Mouse (Mus musculus) lung, postnatal 0 days (tissue): Measurements from ENCODE around the gene Tssk1. TPM values are rescaled to one million over a fixed set of nuclear protein-coding genes. Genes with fewer than 3 reads are reported as not detected.

ENCODE experiments used
- ATAC-seq: fragments of 200-750 bp; cut with Nextera tagmentation; 2 replicates; pipeline ENCODE4 v1.8.0; 2017; ENCODE audit warnings: moderate library complexity
- DNase-seq: peaks from one replicate; pipeline ENCODE4 v3.0.0-alpha.2; 2016; ENCODE audit warnings: low spot score
- H3K27ac ChIP-seq: fragments of 300-500 bp; sonication (generic); 2 replicates; pipeline ENCODE4 v1.5.1; 2014; ENCODE audit warnings: antibody characterized with exemption, mild to moderate bottlenecking, low read length, mixed read lengths
- H3K27me3 ChIP-seq: fragments of 300-500 bp; sonication (generic); replicated peaks from 2 replicates; pipeline ENCODE4 v1.6.1; 2014; ENCODE audit warnings: low read length, mixed read lengths; ENCODE audit not compliant: insufficient read depth
- H3K36me3 ChIP-seq: fragments of 300-500 bp; sonication (generic); 2 replicates; pipeline ENCODE4 v1.6.1; 2014; ENCODE audit warnings: low read length, mixed read lengths; ENCODE audit not compliant: insufficient read depth
- H3K4me1 ChIP-seq: fragments of 300-500 bp; sonication (generic); 2 replicates; pipeline ENCODE4 v1.6.1; 2014; ENCODE audit warnings: antibody characterized with exemption, low read depth, low read length, mixed read lengths; ENCODE audit not compliant: insufficient read depth
- H3K4me2 ChIP-seq: fragments of 300-500 bp; sonication (generic); replicated peaks from 2 replicates; pipeline ENCODE4 v1.6.1; 2014; ENCODE audit warnings: low read depth, mild to moderate bottlenecking, low read length, moderate library complexity, mixed read lengths
- H3K4me3 ChIP-seq: fragments of 300-500 bp; sonication (generic); 2 replicates; pipeline ENCODE4 v1.5.1; 2014; ENCODE audit warnings: low read depth, low read length
- H3K9ac ChIP-seq: fragments of 300-500 bp; sonication (generic); replicated peaks from 2 replicates; pipeline ENCODE4 v1.6.1; 2014; ENCODE audit warnings: low read depth, mild to moderate bottlenecking
- H3K9me3 ChIP-seq: fragments of 300-500 bp; sonication (generic); 2 replicates; pipeline ENCODE4 v1.6.1; 2016; ENCODE audit warnings: low read length, mixed read lengths
- CTCF ChIP-seq: IDR thresholded peaks from 2 replicates; pipeline ENCODE4 v1.5.1; 2016; ENCODE audit warnings: antibody characterized with exemption, mild to moderate bottlenecking
- EP300 ChIP-seq: IDR thresholded peaks from 2 replicates; pipeline ENCODE4 v1.6.1; 2016; ENCODE audit warnings: antibody characterized with exemption, mild to moderate bottlenecking, control low read depth
- WGBS: fragments of 180-500 bp; shearing (Covaris S2); extraction: QIAGEN DNeasy Blood & Tissue Kit; methylation state at CpG from one replicate; pipeline ENCODE4 v1.1.7; 2014; 5-methylcytosine and 5-hydroxymethylcytosine counted together
- polyA plus RNA-seq: library from polyadenylated mRNA; unstranded; fragments of >200 nt; fragmentation: Nextera tagmentation; extraction: Ambion mirVana; gene quantifications from 2 replicates; pipeline ENCODE4 v1.2.1, GENCODE M21; 2015

Tssk1 gene
- polyA plus RNA-seq, 1 experiment from 2014 or later, result not detected

GRCm38 (mm10) chr16:17934445-17934910, 40.5 kb downstream of the Tssk1 start:
- no peak for ATAC-seq

DNA sequence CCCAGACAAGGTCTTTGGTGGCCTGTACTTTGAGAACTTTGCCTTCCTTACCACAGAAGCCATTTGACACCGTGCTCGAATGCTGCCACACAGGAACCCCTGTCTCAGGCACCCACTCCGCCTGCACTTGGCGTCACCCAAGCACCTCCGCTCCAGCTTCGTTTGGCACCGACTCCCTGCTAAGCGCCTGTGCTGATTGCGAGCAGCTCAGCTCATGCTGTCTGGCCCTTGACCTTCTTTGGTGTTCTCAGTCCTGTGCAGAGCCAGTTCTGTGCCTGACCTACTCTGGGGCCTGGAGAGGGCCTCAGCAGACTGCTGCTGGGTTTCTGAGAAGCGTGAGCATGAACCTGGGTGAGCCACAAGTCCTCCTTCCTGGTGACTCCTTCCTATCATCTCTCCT, 42.8 kb downstream of the Tssk1 start:
- Histone ChIP-seq H3K4me1 (no peaks in the 10 kb centered on the region), H3K27me3 (no peaks in the 10 kb centered on the region), H3K36me3 (no peaks in the 10 kb centered on the region), H3K9me3 (no peaks in the 10 kb centered on the region), H3K9ac (no peak overlapping the region), H3K4me2 (no peak overlapping the region), H3K27ac (no peak overlapping the region), H3K4me3 (no peak overlapping the region)
- DNase-seq (no peak), ATAC-seq (no peak)
- TF ChIP-seq EP300 (no peak), CTCF (no peak)
- WGBS, result 70% methylated on average over 10 of the region's 10 CpGs

More at GRCm38 (mm10) chr16:17934445-17934910, 40.5 kb downstream of the Tssk1 start:
- Histone ChIP-seq H3K4me1 (no peaks in the 10 kb centered on the region), H3K27me3 (no peaks in the 10 kb centered on the region), H3K4me2 (no peak overlapping the region), H3K27ac (no peak overlapping the region), H3K9ac (no peak overlapping the region), H3K4me3 (no peak overlapping the region), H3K36me3 (no peaks in the 10 kb centered on the region), H3K9me3 (no peaks in the 10 kb centered on the region)
- TF ChIP-seq CTCF (peak; percentile 23; the same call in 1 of the 2 replicates), EP300 (no peak)
- 39% methylated on average over 3 of the region's 3 CpGs for WGBS
- no peak for DNase-seq

DNA sequence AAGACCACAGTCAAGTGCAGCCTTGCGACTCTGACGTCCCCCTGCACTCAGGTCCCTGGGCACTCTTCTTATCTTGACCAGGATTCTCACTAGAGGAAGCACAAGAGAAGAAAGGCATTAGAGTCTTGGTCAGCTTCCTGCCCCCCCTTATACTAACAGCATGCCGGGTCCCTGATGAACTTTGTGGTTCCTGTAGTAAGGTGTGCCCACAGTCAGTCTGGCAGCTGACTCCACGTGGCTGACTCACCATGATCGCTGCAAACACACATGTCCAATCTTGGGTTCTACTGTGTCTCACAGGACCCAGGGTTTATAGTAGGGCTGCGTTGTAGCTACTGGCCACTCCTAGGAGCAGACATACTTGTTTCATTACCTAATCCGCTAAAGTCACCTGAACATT, 44.2 kb downstream of the Tssk1 start:
- H3K9ac ChIP-seq, result no peak overlapping the region
- H3K4me2 ChIP-seq, result no peak overlapping the region
- TF ChIP-seq CTCF (no peak), EP300 (no peak)
- 46% methylated on average over 7 of the region's 7 CpGs for WGBS
- H3K9me3 ChIP-seq, result no peaks in the 10 kb centered on the region
- no peak overlapping the region for H3K4me3 ChIP-seq
- DNase-seq (no peak), ATAC-seq (no peak)
- H3K36me3 ChIP-seq, result no peaks in the 10 kb centered on the region
- H3K27me3 ChIP-seq, result no peaks in the 10 kb centered on the region
- H3K4me1 ChIP-seq, result no peaks in the 10 kb centered on the region
- no peak overlapping the region for H3K27ac ChIP-seq

DNA sequence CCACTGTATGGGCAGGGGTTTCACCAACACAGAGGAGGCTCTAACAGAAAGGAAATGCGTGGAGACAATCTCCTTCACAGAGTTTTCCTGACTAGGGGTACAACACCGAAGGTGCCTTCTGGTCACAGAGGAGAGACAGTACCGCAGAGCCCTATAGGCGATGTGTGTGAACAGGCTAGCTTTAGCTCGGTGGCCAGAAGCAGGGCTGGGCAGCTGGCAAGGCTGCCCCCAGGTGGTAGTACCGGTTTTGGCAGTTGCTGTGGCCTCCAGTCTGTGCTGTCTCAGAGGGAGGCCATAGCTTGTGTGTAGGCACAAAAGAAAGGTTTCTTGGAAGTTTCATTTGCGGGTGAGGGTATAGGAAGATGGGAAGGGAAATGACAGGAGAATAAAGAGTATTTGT, 44.8 kb downstream of the Tssk1 start:
- H3K27me3 ChIP-seq, result no peaks in the 10 kb centered on the region
- peak overlapping the region; percentile 11; the same call in 1 of the 2 replicates for H3K27ac ChIP-seq
- H3K36me3 ChIP-seq, result no peaks in the 10 kb centered on the region
- WGBS, result 11% methylated on average over 7 of the region's 7 CpGs
- H3K9me3 ChIP-seq, result no peaks in the 10 kb centered on the region
- H3K9ac ChIP-seq, result no peak overlapping the region
- no peak overlapping the region for H3K4me3 ChIP-seq
- ATAC-seq, result peak; percentile 97
- no peak overlapping the region for H3K4me2 ChIP-seq
- TF ChIP-seq EP300 (no peak), CTCF (peak; percentile 92)
- no peaks in the 10 kb centered on the region for H3K4me1 ChIP-seq
- DNase-seq, result peak; percentile 79

GRCm38 (mm10) chr16:17939255-17939751, 45.3 kb downstream of the Tssk1 start:
- Histone ChIP-seq H3K9me3 (no peaks in the 10 kb centered on the region), H3K36me3 (no peaks in the 10 kb centered on the region), H3K4me1 (no peaks in the 10 kb centered on the region), H3K4me2 (no peak overlapping the region), H3K9ac (no peak overlapping the region), H3K4me3 (no peak overlapping the region), H3K27ac (peak overlapping the region; percentile 11; the same call in 1 of the 2 replicates), H3K27me3 (no peaks in the 10 kb centered on the region)
- 20% methylated on average over 9 of the region's 9 CpGs for WGBS
- peak; percentile 50 for DNase-seq
- TF ChIP-seq CTCF, result no peak
- no peak for TF ChIP-seq EP300
- peak; percentile 60 for ATAC-seq

- no peak for ATAC-seq
- Histone ChIP-seq H3K36me3 (no peaks in the 10 kb centered on the region), H3K4me3 (no peak overlapping the region), H3K27me3 (no peaks in the 10 kb centered on the region), H3K9me3 (no peaks in the 10 kb centered on the region), H3K9ac (no peak overlapping the region), H3K4me1 (no peaks in the 10 kb centered on the region), H3K4me2 (no peak overlapping the region), H3K27ac (no peak overlapping the region)
- TF ChIP-seq CTCF (no peak), EP300 (no peak)
- WGBS, result 71% methylated on average over 8 of the region's 8 CpGs
- DNase-seq, result no peak
Measured at GRCm38 (mm10) chr16:17943466-17943865, 49.4 kb downstream of the Tssk1 start.
